Mouse (Mus musculus): Measurements from ENCODE around the gene Myo5a. TPM values are rescaled to one million over a fixed set of nuclear protein-coding genes. Genes with fewer than 3 reads are reported as not detected.

Gene Myo5a
- total and polyA plus RNA-seq, 2 experiments from 2014 or later, result 42.1 to 110 TPM

GRCm38 (mm10) chr9:75264008-75264718, 193.3 kb downstream of the Myo5a start:
- TF ChIP-seq CTCF (IDR thresholded peaks at IDR 0.05; ENCODE audit: low read depth), result no peak
- ATAC-seq, result no peak

DNA sequence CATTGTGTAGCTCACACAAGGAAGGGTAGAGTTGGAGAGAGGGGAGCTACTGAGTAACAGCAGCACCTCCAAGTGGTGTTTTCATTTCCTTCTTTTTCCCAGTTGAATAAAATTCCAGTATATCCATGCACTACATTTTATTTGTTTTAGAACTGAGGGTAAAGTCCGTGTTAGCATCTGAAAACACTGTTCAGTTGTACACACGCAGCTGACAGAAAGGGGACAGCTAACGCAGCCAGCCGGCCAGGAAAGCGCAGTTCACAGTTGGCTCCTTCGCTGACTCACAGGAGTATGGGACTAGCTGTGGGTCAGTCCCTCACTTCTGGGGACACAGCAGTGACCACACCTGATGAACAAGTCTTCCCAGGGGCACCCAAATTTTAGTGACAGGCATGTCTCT, 196.3 kb downstream of the Myo5a start:
- no peak for ATAC-seq
- Histone ChIP-seq H3K27me3 (ENCODE audit: insufficient read depth, low read length) (no peaks in the 10 kb centered on the region), H3K27ac (no peak overlapping the region), H3K9ac (replicated peaks; ENCODE audit: low read length) (no peak overlapping the region), H3K4me1 (ENCODE audit: insufficient read depth, low read length) (no peaks in the 10 kb centered on the region), H3K9me3 (ENCODE audit: low read length) (no peaks in the 10 kb centered on the region), H3K4me2 (ENCODE audit: low read depth, low read length) (no peak overlapping the region), H3K4me3 (ENCODE audit: low read length) (no peak overlapping the region), H3K36me3 (ENCODE audit: insufficient read depth, low read length) (no peaks in the 10 kb centered on the region)
- WGBS, result 78% methylated on average over 6 of the region's 6 CpGs
- DNase-seq (ENCODE audit: low spot score), result no peak
- no peak for TF ChIP-seq CTCF (IDR thresholded peaks at IDR 0.05; ENCODE audit: low read depth)

More at GRCm38 (mm10) chr9:75264008-75264718, 193.3 kb downstream of the Myo5a start:
- H3K36me3 ChIP-seq (ENCODE audit: insufficient read depth, low read length), result no peaks in the 10 kb centered on the region
- H3K4me3 ChIP-seq (ENCODE audit: low read length), result no peak overlapping the region
- H3K4me1 ChIP-seq (ENCODE audit: insufficient read depth, low read length), result no peaks in the 10 kb centered on the region
- no peak for DNase-seq (ENCODE audit: low spot score)
- H3K27ac ChIP-seq, result no peak overlapping the region
- no peak overlapping the region for H3K9ac ChIP-seq (replicated peaks; ENCODE audit: low read length)
- no peaks in the 10 kb centered on the region for H3K9me3 ChIP-seq (ENCODE audit: low read length)
- no peaks in the 10 kb centered on the region for H3K27me3 ChIP-seq (ENCODE audit: insufficient read depth, low read length)
- WGBS, result 51% methylated on average over 3 of the region's 3 CpGs
- no peak overlapping the region for H3K4me2 ChIP-seq (ENCODE audit: low read depth, low read length)

- H3K27me3 ChIP-seq (ENCODE audit: insufficient read depth, low read length), result no peaks in the 10 kb centered on the region
- ATAC-seq, result no peak
- H3K4me3 ChIP-seq (ENCODE audit: low read length), result no peak overlapping the region
- WGBS, result 64% methylated on average over 6 of the region's 6 CpGs
- DNase-seq (ENCODE audit: low spot score), result no peak
- H3K4me1 ChIP-seq (ENCODE audit: insufficient read depth, low read length), result no peaks in the 10 kb centered on the region
- H3K9ac ChIP-seq (replicated peaks; ENCODE audit: low read length), result no peak overlapping the region
- no peak for TF ChIP-seq CTCF (IDR thresholded peaks at IDR 0.05; ENCODE audit: low read depth)
- no peak overlapping the region for H3K4me2 ChIP-seq (ENCODE audit: low read depth, low read length)
- H3K9me3 ChIP-seq (ENCODE audit: low read length), result no peaks in the 10 kb centered on the region
- H3K27ac ChIP-seq, result no peak overlapping the region
- H3K36me3 ChIP-seq (ENCODE audit: insufficient read depth, low read length), result no peaks in the 10 kb centered on the region
Observed at GRCm38 (mm10) chr9:75270382-75270781, 199.6 kb downstream of the Myo5a start.

DNA sequence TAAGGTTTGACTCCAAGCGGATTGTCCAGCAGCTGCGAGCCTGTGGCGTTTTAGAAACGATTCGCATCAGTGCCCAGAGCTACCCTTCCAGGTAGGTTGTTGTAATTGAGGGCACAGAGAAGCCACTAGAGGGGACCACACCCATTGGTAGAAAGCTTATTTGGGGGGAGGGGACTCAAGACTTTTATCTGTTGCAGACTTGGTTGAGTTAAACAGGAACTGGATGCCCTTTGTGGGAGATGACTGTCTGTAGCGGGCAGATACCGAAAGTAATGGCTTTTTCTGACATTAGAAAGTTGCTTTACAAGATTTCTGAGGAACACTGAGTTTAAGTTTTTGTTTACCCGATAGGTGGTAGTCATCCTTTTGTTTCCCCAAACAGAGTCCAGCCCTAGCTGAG, 200.7 kb downstream of the Myo5a start:
- no peak overlapping the region for H3K4me2 ChIP-seq (ENCODE audit: low read depth, low read length)
- 92% methylated on average over 8 of the region's 8 CpGs for WGBS
- no peak overlapping the region for H3K4me3 ChIP-seq (ENCODE audit: low read length)
- no peaks in the 10 kb centered on the region for H3K4me1 ChIP-seq (ENCODE audit: insufficient read depth, low read length)
- H3K9me3 ChIP-seq (ENCODE audit: low read length), result no peaks in the 10 kb centered on the region
- H3K27ac ChIP-seq, result no peak overlapping the region
- TF ChIP-seq CTCF (IDR thresholded peaks at IDR 0.05; ENCODE audit: low read depth), result no peak
- no peaks in the 10 kb centered on the region for H3K36me3 ChIP-seq (ENCODE audit: insufficient read depth, low read length)
- DNase-seq (ENCODE audit: low spot score) (no peak), ATAC-seq (no peak)
- H3K9ac ChIP-seq (replicated peaks; ENCODE audit: low read length), result no peak overlapping the region
- H3K27me3 ChIP-seq (ENCODE audit: insufficient read depth, low read length), result no peaks in the 10 kb centered on the region

Other genes with a start within 250 kb of the Myo5a start
- gene Onecut1, start 209.1 kb upstream of the Myo5a start, total RNA-seq (2014; rRNA removed), result 2.6 and 4.2 TPM in 2 replicates
- gene Onecut1, start 209.1 kb upstream of the Myo5a start, polyA plus RNA-seq (2015; fragmentation: Nextera tagmentation; extraction: Ambion mirVana), result 1.9 and 2.6 TPM in 2 replicates
- 28.6 and 37.4 TPM in 2 replicates for gene Fam214a, start 118.1 kb upstream of the Myo5a start, total RNA-seq (2014; rRNA removed)
- gene Fam214a, start 118.1 kb upstream of the Myo5a start, polyA plus RNA-seq (2015; fragmentation: Nextera tagmentation; extraction: Ambion mirVana), result 18.6 and 19.3 TPM in 2 replicates
- gene Arpp19, start 33.4 kb upstream of the Myo5a start, total RNA-seq (2014; rRNA removed), result 92.5 and 106 TPM in 2 replicates
- 204 and 209 TPM in 2 replicates for gene Arpp19, start 33.4 kb upstream of the Myo5a start, polyA plus RNA-seq (2015; fragmentation: Nextera tagmentation; extraction: Ambion mirVana)
- 0.26 and 0.75 TPM in 2 replicates for gene Myo5c, start 161.0 kb downstream of the Myo5a start, total RNA-seq (2014; rRNA removed)
- gene Myo5c, start 161.0 kb downstream of the Myo5a start, polyA plus RNA-seq (2015; fragmentation: Nextera tagmentation; extraction: Ambion mirVana), result 0.30 and 0.44 TPM in 2 replicates
- gene Gnb5, start 235.3 kb downstream of the Myo5a start, total RNA-seq (2014; rRNA removed), result 92.1 and 96.0 TPM in 2 replicates
- gene Gnb5, start 235.3 kb downstream of the Myo5a start, polyA plus RNA-seq (2015; fragmentation: Nextera tagmentation; extraction: Ambion mirVana), result 98.6 and 104 TPM in 2 replicates

Measured in hindbrain, postnatal 0 days (tissue).